Mouse (Mus musculus) central nervous system, embryonic 11.5 days (tissue): ENCODE measurements around the gene Mrps36. TPM values are rescaled to one million over a fixed set of nuclear protein-coding genes. Genes with fewer than 3 reads are reported as not detected.

ENCODE experiments used
- polyA plus RNA-seq: library from polyadenylated mRNA; depleted of rRNA; stranded (reverse); fragments of >200 nt; gene quantifications from 2 replicates; pipeline ENCODE4 v1.2.3, GENCODE M21; 2012; rRNA removed

The Mrps36 gene
- 22.9 and 55.8 TPM in 2 replicates for polyA plus RNA-seq

DNA sequence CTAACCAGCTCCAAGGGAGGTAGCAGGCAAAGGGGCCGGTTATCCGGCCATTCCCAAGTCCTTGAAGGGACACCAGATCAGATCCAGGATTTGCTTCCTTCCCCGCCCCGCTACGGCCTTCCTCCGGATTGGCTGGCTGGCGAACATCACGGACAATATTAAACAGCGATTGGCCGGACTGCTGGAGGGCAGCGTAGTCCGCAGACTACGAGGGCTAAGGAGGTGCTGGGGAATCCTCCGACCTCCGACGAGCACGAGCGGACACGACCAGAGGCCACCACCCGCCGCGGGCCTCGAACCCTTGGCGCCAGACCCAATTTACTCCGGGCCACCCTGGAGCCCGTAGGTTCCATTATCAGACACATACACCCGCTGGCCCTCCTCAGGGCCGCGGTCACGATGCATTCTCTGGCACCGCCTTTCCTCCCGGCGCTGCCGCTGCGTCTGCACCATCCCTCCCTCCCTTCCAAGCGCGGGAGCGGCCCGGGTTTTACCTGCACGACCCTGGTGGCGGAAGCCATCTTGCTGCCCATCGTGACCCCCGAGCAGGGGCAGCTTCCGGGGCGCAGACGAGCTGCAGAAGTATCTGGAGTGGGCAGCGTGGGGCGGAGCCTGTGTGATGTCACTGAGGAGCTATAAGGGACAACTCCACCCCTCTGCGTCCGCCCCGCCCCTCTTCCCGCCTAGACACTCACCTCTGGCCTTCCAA is at the start of gene Mrps36:
TSS of gene Mrps36 (minus strand) at position 624 of the 709 bp plus-strand sequence.

DNA sequence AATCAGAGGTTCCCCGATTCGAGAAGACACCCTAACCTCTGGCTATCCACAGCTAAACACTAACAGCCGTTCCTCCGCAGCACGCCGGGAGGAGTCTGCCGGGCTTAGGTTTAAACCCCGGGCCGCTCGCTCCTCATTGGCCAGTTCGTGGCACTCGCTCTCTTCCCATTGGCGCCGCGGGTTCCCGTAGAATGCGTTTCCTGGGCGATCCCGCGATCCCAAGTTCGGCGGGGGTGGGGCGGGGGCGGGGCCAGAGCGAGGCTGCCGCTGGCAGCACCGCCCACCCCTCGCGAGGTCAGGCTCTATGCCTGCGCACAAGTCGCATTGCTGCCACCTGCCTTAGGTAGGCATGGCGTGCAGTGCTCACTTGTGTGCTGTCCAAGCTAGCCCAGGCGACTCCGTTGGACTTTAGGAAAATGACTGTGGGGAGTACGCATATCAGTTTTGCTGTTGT is 42.0 kb upstream of the Mrps36 start, which contains the start of gene Ccnb1:
TSS of gene Ccnb1 (minus strand) at position 157 of the 454 bp plus-strand sequence.

DNA sequence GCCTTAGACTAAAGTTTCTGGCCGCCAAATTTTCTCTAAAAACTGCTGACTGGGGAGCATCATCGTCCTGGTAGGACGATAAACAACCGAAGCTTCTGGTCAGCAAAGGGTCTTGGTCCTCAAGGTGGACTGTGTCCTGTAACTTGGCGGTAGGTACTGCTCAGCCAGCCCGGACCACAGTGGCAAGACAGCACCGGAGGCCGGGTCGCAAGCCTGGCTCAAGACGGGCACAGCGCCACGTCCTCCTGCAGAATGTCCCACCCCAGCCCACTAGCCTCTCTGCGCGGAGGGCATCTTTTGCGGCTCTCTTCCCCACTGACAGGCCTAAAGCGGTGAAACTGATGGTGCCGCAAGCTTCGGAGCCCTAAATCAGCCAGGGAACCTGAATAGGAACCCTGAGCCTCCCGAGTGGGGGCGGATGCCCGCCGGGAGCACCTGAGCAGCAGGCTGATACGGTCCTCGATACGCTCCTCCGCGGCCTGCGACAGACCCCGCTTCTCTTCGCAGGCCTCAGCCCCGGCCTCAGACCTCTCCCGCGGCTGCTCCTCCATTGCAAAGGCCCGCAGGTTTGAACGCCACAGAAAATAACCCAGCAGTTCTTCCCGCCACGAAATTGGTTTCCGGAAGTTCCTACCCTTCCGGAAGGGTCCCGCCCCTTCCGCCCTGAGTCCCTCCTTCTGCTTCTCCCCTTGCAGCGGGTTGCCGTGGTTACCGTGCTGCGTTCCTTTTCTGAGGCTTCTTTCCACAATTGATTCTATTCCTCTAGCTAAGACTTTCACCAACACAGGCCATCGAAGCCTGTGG is 31.0 kb upstream of the Mrps36 start, which contains the start of gene Cenph:
TSS of gene Cenph (minus strand) at position 648 of the 804 bp plus-strand sequence.

DNA sequence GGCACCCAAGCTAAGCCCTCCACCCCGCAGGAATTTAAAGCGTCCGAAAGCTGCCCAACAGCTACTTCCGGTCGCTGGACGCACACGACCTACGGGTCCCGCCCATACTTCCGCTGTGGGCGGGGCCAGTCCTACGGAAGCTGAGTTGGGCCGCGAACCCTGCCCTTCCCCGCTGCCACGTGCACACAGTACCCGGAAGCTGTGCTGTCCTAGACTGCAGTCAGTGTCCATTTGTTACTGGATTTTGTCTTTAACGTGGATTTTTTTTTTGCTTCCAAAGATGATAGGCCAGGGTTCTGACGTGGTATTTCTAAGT is 13.6 kb downstream of the Mrps36 start, which contains the start of gene Cdk7:
TSS of gene Cdk7 (minus strand) at position 79 of the 316 bp plus-strand sequence.

Other genes with a start within 250 kb of the Mrps36 start
- gene Ocln, start 191.9 kb downstream of the Mrps36 start, polyA plus RNA-seq: 1.5 TPM in 2 replicates
- gene Marveld2, start 127.7 kb downstream of the Mrps36 start, polyA plus RNA-seq: 1.6 and 2.2 TPM in 2 replicates
- 135 and 285 TPM in 2 replicates for gene Ak6, start 93.7 kb downstream of the Mrps36 start, polyA plus RNA-seq
- 21.1 and 22.0 TPM in 2 replicates for gene Rad17, start 93.6 kb downstream of the Mrps36 start, polyA plus RNA-seq
- 22.5 and 42.3 TPM in 2 replicates for gene Taf9, start 93.1 kb downstream of the Mrps36 start, polyA plus RNA-seq
- 2.7 TPM in 2 replicates for gene Ccdc125, start 74.9 kb downstream of the Mrps36 start, polyA plus RNA-seq
- 29.4 and 54.1 TPM in 2 replicates for gene Cdk7, start 13.7 kb downstream of the Mrps36 start, polyA plus RNA-seq
- gene Cenph, start 31.2 kb upstream of the Mrps36 start, polyA plus RNA-seq: 44.2 and 45.6 TPM in 2 replicates
- gene Ccnb1, start 41.9 kb upstream of the Mrps36 start, polyA plus RNA-seq: 254 and 266 TPM in 2 replicates
- gene Slc30a5, start 88.8 kb upstream of the Mrps36 start, polyA plus RNA-seq: 38.2 and 42.5 TPM in 2 replicates